Mouse (Mus musculus) kidney, adult 2 months (tissue): Measurements from ENCODE around the gene Nceh1. TPM values are rescaled to one million over a fixed set of nuclear protein-coding genes. Genes with fewer than 3 reads are reported as not detected.

Source experiments
- DNase-seq: peaks from one replicate; pipeline ENCODE4 v3.0.0; 2021
- H3K27ac ChIP-seq: fragments of 200-500 bp; 2 replicates; pipeline ENCODE4 v1.5.1; 2012; ENCODE audit warnings: low read depth, low read length, control low read depth, inconsistent platforms; ENCODE audit not compliant: insufficient read depth
- H3K27me3 ChIP-seq: fragments of 200-500 bp; replicated peaks from 2 replicates; pipeline ENCODE4 v1.6.1; 2012; ENCODE audit warnings: mild to moderate bottlenecking, moderate library complexity, low read length, inconsistent platforms; ENCODE audit not compliant: control insufficient read depth, insufficient read depth
- H3K36me3 ChIP-seq: fragments of 200-500 bp; 2 replicates; pipeline ENCODE4 v1.6.1; 2012; ENCODE audit warnings: mild to moderate bottlenecking, moderate library complexity, low read length, inconsistent platforms; ENCODE audit not compliant: control insufficient read depth, insufficient read depth
- H3K4me1 ChIP-seq: fragments of 200-500 bp; 2 replicates; pipeline ENCODE4 v1.6.1; 2011; ENCODE audit warnings: low read length; ENCODE audit not compliant: control insufficient read depth, insufficient read depth
- H3K4me3 ChIP-seq: fragments of 200-500 bp; 2 replicates; pipeline ENCODE4 v1.5.1; 2011; ENCODE audit warnings: mild to moderate bottlenecking, low read depth, low read length, control low read depth; ENCODE audit not compliant: insufficient read depth
- CTCF ChIP-seq: fragments of 200-500 bp; conservative IDR thresholded peaks from 2 replicates; pipeline ENCODE4 v1.5.1; 2011; ENCODE audit warnings: low read depth, mild to moderate bottlenecking, control low read depth, low read length, moderate library complexity, mixed read lengths; ENCODE audit not compliant: insufficient read depth, insufficient read length
- POLR2A ChIP-seq: fragments of 200-500 bp; IDR thresholded peaks from one replicate; pipeline ENCODE4 v1.6.1; 2011; ENCODE audit warnings: low read depth, low read length, control low read depth
- WGBS: fragments of 180-500 bp; shearing (Covaris S2); methylation state at CpG from one replicate; pipeline ENCODE4 v1.1.7; 2018; 5-methylcytosine and 5-hydroxymethylcytosine counted together
- polyA plus RNA-seq: library from polyadenylated mRNA; depleted of rRNA; stranded (reverse); fragments of >200 nt; gene quantifications from 2 replicates; pipeline ENCODE4 v1.2.3, GENCODE M21; 2012; rRNA removed

Nceh1 gene
- 141 and 409 TPM in 2 replicates for polyA plus RNA-seq

GRCm38 (mm10) chr3:27182733-27183600 lies at the start of gene Nceh1:
TSS of gene Nceh1 (plus strand) at chr3:27182965.
- 1% methylated on average over 54 of the region's 54 CpGs for WGBS
- Histone ChIP-seq H3K36me3 (no peaks in the 10 kb centered on the region), H3K27ac (peak within 1 kb of the TSS; percentile 84), H3K4me1 (peaks cover 19% of the 10 kb centered on the region; the same call in 1 of the 2 replicates), H3K4me3 (peak within 1 kb of the TSS; percentile 71), H3K27me3 (no peaks in the 10 kb centered on the region)
- peak; percentile 98 for DNase-seq
- TF ChIP-seq POLR2A (peak; percentile 85), CTCF (peak; percentile 98)

GRCm38 (mm10) chr3:27140101-27140500 lies 42.7 kb upstream of the Nceh1 start:
- DNase-seq, result no peak
- no peaks in the 10 kb centered on the region for H3K27me3 ChIP-seq
- WGBS, result 87% methylated on average over 8 of the region's 8 CpGs
- H3K27ac ChIP-seq, result no peak overlapping the region
- TF ChIP-seq POLR2A, result no peak
- no peak for TF ChIP-seq CTCF
- H3K4me3 ChIP-seq, result no peak overlapping the region
- H3K4me1 ChIP-seq, result no peaks in the 10 kb centered on the region
- H3K36me3 ChIP-seq, result no peaks in the 10 kb centered on the region

GRCm38 (mm10) chr3:27143570-27143969 lies 39.2 kb upstream of the Nceh1 start:
- DNase-seq, result no peak
- 89% methylated on average over 7 of the region's 7 CpGs for WGBS
- Histone ChIP-seq H3K36me3 (no peaks in the 10 kb centered on the region), H3K4me1 (no peaks in the 10 kb centered on the region; the same call in 1 of the 2 replicates), H3K27ac (no peak overlapping the region), H3K4me3 (no peak overlapping the region), H3K27me3 (no peaks in the 10 kb centered on the region)
- TF ChIP-seq CTCF, result no peak
- TF ChIP-seq POLR2A, result no peak

- no peak overlapping the region for H3K27ac ChIP-seq
- no peaks in the 10 kb centered on the region for H3K27me3 ChIP-seq
- WGBS, result 38% methylated on average over 7 of the region's 7 CpGs
- no peak overlapping the region for H3K4me3 ChIP-seq
- no peaks in the 10 kb centered on the region; the same call in 1 of the 2 replicates for H3K4me1 ChIP-seq
- H3K36me3 ChIP-seq, result no peaks in the 10 kb centered on the region
- peak; percentile 83 for DNase-seq
- TF ChIP-seq CTCF (no peak), POLR2A (no peak)
These were observed 37.0 kb upstream of the Nceh1 start for GRCm38 (mm10) chr3:27145733-27146132.

GRCm38 (mm10) chr3:27153191-27153671 lies 29.5 kb upstream of the Nceh1 start:
- no peak overlapping the region for H3K27ac ChIP-seq
- TF ChIP-seq POLR2A (no peak), CTCF (no peak)
- H3K36me3 ChIP-seq, result no peaks in the 10 kb centered on the region
- peak; percentile 45 for DNase-seq
- H3K27me3 ChIP-seq, result no peaks in the 10 kb centered on the region
- H3K4me3 ChIP-seq, result peak overlapping the region; percentile 74
- under 1% methylated on average over 31 of the region's 31 CpGs for WGBS
- H3K4me1 ChIP-seq, result peaks cover 8% of the 10 kb centered on the region; the same call in 1 of the 2 replicates

- H3K27ac ChIP-seq, result peak within 1 kb of the TSS; percentile 49
- under 1% methylated on average over 37 of the region's 37 CpGs for WGBS
- peaks cover 8% of the 10 kb centered on the region; the same call in 1 of the 2 replicates for H3K4me1 ChIP-seq
- no peaks in the 10 kb centered on the region for H3K27me3 ChIP-seq
- H3K36me3 ChIP-seq, result no peaks in the 10 kb centered on the region
- H3K4me3 ChIP-seq, result peak within 1 kb of the TSS; percentile 74
- TF ChIP-seq POLR2A (no peak), CTCF (no peak)
- DNase-seq, result peak; percentile 100
These were observed 29.0 kb upstream of the Nceh1 start, which contains the start of gene Ect2 for GRCm38 (mm10) chr3:27153701-27154209. TSS of gene Ect2 (minus strand) at chr3:27153878.

- Histone ChIP-seq H3K4me1 (peaks cover 8% of the 10 kb centered on the region; the same call in 1 of the 2 replicates), H3K36me3 (no peaks in the 10 kb centered on the region), H3K4me3 (no peak overlapping the region), H3K27me3 (no peaks in the 10 kb centered on the region), H3K27ac (peak overlapping the region; percentile 49)
- TF ChIP-seq POLR2A (no peak), CTCF (no peak)
- 53% methylated on average over 2 of the region's 2 CpGs for WGBS
- DNase-seq, result no peak
These were observed 28.5 kb upstream of the Nceh1 start for GRCm38 (mm10) chr3:27154280-27154679.
